ENCODE assay signal across 20 mouse cellular contexts in the genomic region with DNA sequence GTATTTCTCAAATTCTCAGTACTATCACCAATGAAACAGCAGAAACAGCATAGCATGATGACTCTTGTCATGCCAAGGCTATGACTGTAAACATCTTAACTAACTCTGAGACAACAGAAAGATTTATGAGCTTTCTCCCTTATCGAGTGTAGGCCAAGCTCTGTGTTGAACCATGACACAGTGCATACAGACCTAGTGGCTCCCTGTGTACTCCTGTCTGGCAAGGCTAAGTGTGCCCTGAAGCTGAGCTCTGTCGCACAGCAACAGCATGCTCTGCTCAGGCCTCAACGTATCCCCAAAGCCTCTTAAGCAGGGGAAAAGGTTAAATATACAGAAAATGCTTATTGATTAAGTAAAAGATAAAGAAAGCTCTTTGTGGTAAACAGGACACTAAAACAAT.
"Had no signal": no experiment of that assay in that cellular context is flagged by ENCODE, and none has a peak within 500 bp of the region (broad histone marks: within the 10 kb centered on the region; RNA-seq: fewer than 3 reads in every experiment).

No protein-coding gene starts in this region.

- H3K36me3 ChIP-seq: midbrain, embryonic 10.5 days; midbrain, embryonic 12.5 days; neural tube, embryonic 13.5 days; neural tube, embryonic 15.5 days had no signal

- ATAC-seq: midbrain, embryonic 16.5 days had no signal

- DNase-seq: lung, adult 18-20 months; lung, embryonic 14.5 days; lung, postnatal 10 days; lung, postnatal 4 days; midbrain, embryonic 14.5 days; retina, postnatal 1 day; right cerebral cortex, adult 18-20 months; right cerebral cortex, postnatal 25 days; right cerebral cortex, postnatal 4 days; spleen, adult 18-20 months; thymus, adult 2 months; thymus, postnatal 25 days; thymus, postnatal 4 days had no signal

- H3K4me2 ChIP-seq: lung, embryonic 14.5 days; midbrain, embryonic 12.5 days; neural tube, embryonic 13.5 days; neural tube, embryonic 15.5 days had no signal

- H3K9ac ChIP-seq: liver, embryonic 14.5 days; lung, embryonic 14.5 days; midbrain, embryonic 12.5 days; neural tube, embryonic 13.5 days; neural tube, embryonic 15.5 days had no signal

- H3K27me3 ChIP-seq: midbrain, embryonic 12.5 days; neural tube, embryonic 13.5 days; neural tube, embryonic 15.5 days had no signal

- H3K9me3 ChIP-seq: midbrain, embryonic 10.5 days; midbrain, embryonic 12.5 days; neural tube, embryonic 13.5 days; neural tube, embryonic 15.5 days had no signal

- H3K4me1 ChIP-seq: midbrain, embryonic 10.5 days; midbrain, embryonic 12.5 days; neural tube, embryonic 13.5 days; neural tube, embryonic 15.5 days had no signal

- H3K27ac ChIP-seq: liver, embryonic 14.5 days; midbrain, embryonic 10.5 days; midbrain, embryonic 12.5 days; neural tube, embryonic 13.5 days; neural tube, embryonic 15.5 days had no signal

- H3K4me3 ChIP-seq: midbrain, embryonic 10.5 days; midbrain, embryonic 12.5 days; myocyte; neural tube, embryonic 13.5 days; neural tube, embryonic 15.5 days had no signal
